Mouse (Mus musculus): Measurements from ENCODE around the gene Gm20547.

GRCm38 (mm10) chr17:34808599-34809205, 73.1 kb downstream of the Gm20547 start:
- TF ChIP-seq CTCF (IDR thresholded peaks at IDR 0.05; ENCODE audit: low read depth, low read length) (no peak), POLR2A (IDR thresholded peaks at IDR 0.05; ENCODE audit: insufficient read depth, low read length) (no peak), EP300 (IDR thresholded peaks at IDR 0.05; ENCODE audit: insufficient read depth, low read depth, low read length) (no peak)
